Mouse (Mus musculus): ENCODE measurements at regions not wholly inside any gene's neighbourhood (a gene's known extent, or its start where the extent isn't known, plus 50 kb on each side); places are given as distances from the start of the nearest gene placed in this dataset.
"Not testable (repeated sequence)": the region's sequence is repeated elsewhere in the genome, so short reads cannot be mapped to it uniquely, and the experiment has no call there.

DNA sequence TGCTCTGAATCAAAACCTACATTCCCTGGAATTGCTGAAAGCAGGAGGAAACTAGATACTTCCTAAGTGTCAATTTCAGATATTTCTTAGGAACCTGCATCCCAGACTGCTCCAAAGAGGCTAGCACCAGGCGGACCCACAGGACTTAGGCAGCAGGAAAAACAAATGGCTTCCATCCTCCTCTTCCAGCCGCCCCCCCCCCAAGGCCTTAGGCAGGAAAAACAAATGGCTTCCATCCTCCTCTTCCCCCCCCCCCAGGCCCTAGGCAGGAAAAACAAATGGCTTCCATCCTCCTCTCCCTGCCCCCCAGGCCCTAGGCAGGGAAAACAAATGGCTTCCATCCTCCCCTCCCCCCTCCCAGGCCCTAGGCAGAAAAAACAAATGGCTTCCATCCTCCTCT, 64.5 kb upstream of the Nap1l2 start:
- ATAC-seq (ENCODE audit: insufficient number of reproducible peaks, insufficient read depth, low FRiP score, low read depth), result no peak
- Histone ChIP-seq H3K27ac (ENCODE audit: low read length) (no peak overlapping the region), H3K9ac (replicated peaks; ENCODE audit: low read depth, low read length) (no peak overlapping the region), H3K4me1 (ENCODE audit: control insufficient read depth, insufficient read depth, low read length) (no peaks in the 10 kb centered on the region), H3K27me3 (ENCODE audit: control insufficient read depth, insufficient read depth, low read length) (no peaks in the 10 kb centered on the region), H3K4me2 (replicated peaks; ENCODE audit: low read depth, low read length) (no peak overlapping the region), H3K36me3 (ENCODE audit: control insufficient read depth, insufficient read depth, low read length) (no peaks in the 10 kb centered on the region), H3K4me3 (ENCODE audit: low read depth, low read length) (no peak overlapping the region), H3K9me3 (ENCODE audit: control insufficient read depth, low read depth, low read length) (no peaks in the 10 kb centered on the region)
- WGBS, result 50% methylated on average over 1 of the region's 2 CpGs

DNA sequence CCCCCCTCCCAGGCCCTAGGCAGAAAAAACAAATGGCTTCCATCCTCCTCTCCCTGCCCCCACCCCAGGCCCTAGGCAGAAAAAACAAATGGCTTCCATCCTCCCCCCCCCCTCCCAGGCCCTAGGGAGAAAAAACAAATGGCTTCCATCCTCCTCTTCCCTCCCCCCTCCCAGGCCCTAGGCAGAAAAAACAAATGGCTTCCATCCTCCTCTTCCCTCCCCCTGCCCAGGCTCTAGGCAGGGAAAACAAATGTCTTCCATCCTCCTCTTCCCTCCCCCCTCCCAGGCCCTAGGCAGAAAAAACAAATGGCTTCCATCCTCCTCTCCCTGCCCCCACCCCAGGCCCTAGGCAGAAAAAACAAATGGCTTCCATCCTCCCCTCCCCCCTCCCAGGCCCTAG, 65.0 kb upstream of the Nap1l2 start:
- not testable (repeated sequence) for H3K9me3 ChIP-seq (ENCODE audit: control insufficient read depth, low read depth, low read length); H3K4me2 ChIP-seq (replicated peaks; ENCODE audit: low read depth, low read length); H3K4me1 ChIP-seq (ENCODE audit: control insufficient read depth, insufficient read depth, low read length); ATAC-seq (ENCODE audit: insufficient number of reproducible peaks, insufficient read depth, low FRiP score, low read depth); H3K9ac ChIP-seq (replicated peaks; ENCODE audit: low read depth, low read length); H3K4me3 ChIP-seq (ENCODE audit: low read depth, low read length); H3K36me3 ChIP-seq (ENCODE audit: control insufficient read depth, insufficient read depth, low read length); H3K27ac ChIP-seq (ENCODE audit: low read length); H3K27me3 ChIP-seq (ENCODE audit: control insufficient read depth, insufficient read depth, low read length)

DNA sequence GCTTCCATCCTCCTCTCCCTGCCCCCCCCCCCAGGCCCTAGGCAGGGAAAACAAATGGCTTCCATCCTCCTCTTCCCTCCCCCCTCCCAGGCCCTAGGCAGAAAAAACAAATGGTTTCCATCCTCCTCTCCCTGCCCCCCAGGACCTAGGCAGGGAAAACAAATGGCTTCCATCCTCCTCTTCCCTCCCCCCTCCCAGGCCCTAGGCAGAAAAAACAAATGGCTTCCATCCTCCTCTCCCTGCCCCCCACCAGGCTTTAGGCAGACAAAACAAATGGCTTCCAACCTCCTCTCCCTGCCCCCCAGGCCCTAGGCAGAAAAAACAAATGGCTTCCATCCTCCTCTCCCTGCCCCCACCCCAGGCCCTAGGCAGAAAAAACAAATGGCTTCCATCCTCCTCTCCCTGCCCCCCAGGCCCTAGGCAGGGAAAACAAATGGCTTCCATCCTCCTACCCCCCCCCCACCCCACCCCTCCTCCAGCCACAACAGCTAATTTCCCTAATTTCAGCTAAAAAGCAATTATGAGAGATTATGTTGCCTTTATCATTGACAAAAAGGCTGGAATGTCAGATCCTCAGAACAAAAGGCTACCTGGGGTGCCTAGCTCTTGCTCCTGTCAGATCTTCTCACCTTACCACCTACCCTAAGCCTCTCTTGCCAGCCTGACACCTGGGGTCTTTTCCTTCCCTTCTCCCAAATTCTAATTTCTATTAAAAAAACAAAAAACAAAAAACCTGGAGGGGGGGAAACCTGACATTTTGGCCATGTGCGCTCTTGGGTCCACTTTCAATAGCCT, 65.8 kb upstream of the Nap1l2 start:
- H3K27ac ChIP-seq (ENCODE audit: low read length), result peak overlapping the region; percentile 10; the same call in 1 of the 2 replicates
- not testable (repeated sequence) for H3K9ac ChIP-seq (replicated peaks; ENCODE audit: low read depth, low read length); H3K9me3 ChIP-seq (ENCODE audit: control insufficient read depth, low read depth, low read length); H3K27me3 ChIP-seq (ENCODE audit: control insufficient read depth, insufficient read depth, low read length); H3K36me3 ChIP-seq (ENCODE audit: control insufficient read depth, insufficient read depth, low read length); H3K4me3 ChIP-seq (ENCODE audit: low read depth, low read length); H3K4me1 ChIP-seq (ENCODE audit: control insufficient read depth, insufficient read depth, low read length); H3K4me2 ChIP-seq (replicated peaks; ENCODE audit: low read depth, low read length); ATAC-seq (ENCODE audit: insufficient number of reproducible peaks, insufficient read depth, low FRiP score, low read depth)
- 65% methylated on average over 1 of the region's 1 CpGs for WGBS

DNA sequence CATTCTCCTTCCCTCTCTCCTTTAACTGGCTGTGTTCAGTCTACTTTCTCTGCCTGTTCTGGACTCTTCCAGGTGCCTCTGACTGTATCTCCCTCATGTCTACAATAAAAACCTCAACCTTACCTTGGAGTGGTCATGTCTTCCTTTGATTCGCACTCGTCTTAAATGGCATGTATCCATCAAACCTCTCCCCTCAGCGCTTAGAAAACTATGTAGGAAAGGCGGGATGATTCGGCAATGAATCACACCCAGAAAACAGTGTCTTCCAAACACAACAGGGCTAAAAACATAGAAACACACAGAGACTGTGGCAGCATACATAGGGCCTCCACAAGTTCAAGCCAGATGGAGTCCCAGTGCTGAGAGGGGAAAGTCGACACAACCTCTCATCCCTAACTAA, 66.4 kb upstream of the Nap1l2 start:
- Histone ChIP-seq H3K36me3 (ENCODE audit: control insufficient read depth, insufficient read depth, low read length) (no peaks in the 10 kb centered on the region), H3K27me3 (ENCODE audit: control insufficient read depth, insufficient read depth, low read length) (no peaks in the 10 kb centered on the region), H3K27ac (ENCODE audit: low read length) (no peak overlapping the region), H3K9ac (replicated peaks; ENCODE audit: low read depth, low read length) (no peak overlapping the region), H3K4me3 (ENCODE audit: low read depth, low read length) (no peak overlapping the region), H3K4me2 (replicated peaks; ENCODE audit: low read depth, low read length) (no peak overlapping the region), H3K4me1 (ENCODE audit: control insufficient read depth, insufficient read depth, low read length) (no peaks in the 10 kb centered on the region), H3K9me3 (ENCODE audit: control insufficient read depth, low read depth, low read length) (no peaks in the 10 kb centered on the region)
- WGBS, result 89% methylated on average over 6 of the region's 6 CpGs
- no peak for ATAC-seq (ENCODE audit: insufficient number of reproducible peaks, insufficient read depth, low FRiP score, low read depth)

DNA sequence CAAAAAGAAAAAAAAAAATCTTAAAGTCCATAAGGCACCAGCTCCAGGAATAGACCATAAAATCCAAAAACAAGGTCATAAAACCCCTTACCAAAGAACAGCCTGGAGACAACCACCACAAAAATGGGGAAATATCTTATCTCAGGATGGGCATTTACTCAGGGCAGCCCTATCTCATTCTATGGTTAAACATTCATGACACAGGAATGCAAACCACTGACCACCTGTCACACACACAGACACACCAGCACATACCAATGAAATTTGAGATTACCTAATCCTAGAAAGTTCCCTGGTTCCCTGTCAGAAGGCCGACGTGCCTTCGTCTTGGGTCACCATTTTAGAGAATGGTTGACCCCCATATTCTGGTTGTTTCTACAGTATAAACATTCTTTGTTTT, 66.3 kb upstream of the Cdx4 start:
- no peaks in the 10 kb centered on the region for H3K27me3 ChIP-seq (ENCODE audit: control insufficient read depth, insufficient read depth, low read length)
- no peak overlapping the region for H3K4me2 ChIP-seq (replicated peaks; ENCODE audit: low read depth, low read length)
- no peak for ATAC-seq (ENCODE audit: insufficient number of reproducible peaks, insufficient read depth, low FRiP score, low read depth)
- H3K27ac ChIP-seq (ENCODE audit: low read length), result no peak overlapping the region
- 54% methylated on average over 3 of the region's 3 CpGs for WGBS
- H3K4me3 ChIP-seq (ENCODE audit: low read depth, low read length), result no peak overlapping the region
- no peak overlapping the region for H3K9ac ChIP-seq (replicated peaks; ENCODE audit: low read depth, low read length)
- no peaks in the 10 kb centered on the region for H3K4me1 ChIP-seq (ENCODE audit: control insufficient read depth, insufficient read depth, low read length)
- no peaks in the 10 kb centered on the region for H3K9me3 ChIP-seq (ENCODE audit: control insufficient read depth, low read depth, low read length)
- H3K36me3 ChIP-seq (ENCODE audit: control insufficient read depth, insufficient read depth, low read length), result no peaks in the 10 kb centered on the region

DNA sequence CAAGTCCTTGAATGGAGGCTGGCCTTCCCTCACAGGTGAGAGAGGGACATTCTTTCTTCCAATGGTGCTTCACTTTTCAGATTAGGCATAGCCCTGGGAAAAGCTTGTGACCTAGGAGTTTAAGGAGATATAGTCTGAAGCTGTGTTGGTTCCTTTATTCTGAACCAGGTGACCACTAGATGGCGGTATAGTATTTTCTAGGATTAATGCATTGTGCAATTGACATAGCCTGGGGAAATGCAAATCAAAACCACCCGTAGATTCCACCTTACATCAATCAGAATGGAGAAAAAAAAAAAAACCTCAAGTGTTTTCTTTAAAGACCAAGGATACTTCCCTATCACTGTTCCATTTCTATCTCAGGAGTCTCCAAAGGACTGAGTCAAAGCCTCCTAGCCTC, 61.3 kb upstream of the Cdx4 start:
- H3K27me3 ChIP-seq (ENCODE audit: control insufficient read depth, insufficient read depth, low read length), result peaks cover 2% of the 10 kb centered on the region; the same call in 1 of the 2 replicates
- no peaks in the 10 kb centered on the region for H3K36me3 ChIP-seq (ENCODE audit: control insufficient read depth, insufficient read depth, low read length)
- no peak overlapping the region for H3K4me2 ChIP-seq (replicated peaks; ENCODE audit: low read depth, low read length)
- H3K9ac ChIP-seq (replicated peaks; ENCODE audit: low read depth, low read length), result no peak overlapping the region
- no peak overlapping the region for H3K4me3 ChIP-seq (ENCODE audit: low read depth, low read length)
- WGBS, result 7% methylated on average over 2 of the region's 2 CpGs
- no peak overlapping the region for H3K27ac ChIP-seq (ENCODE audit: low read length)
- no peaks in the 10 kb centered on the region for H3K4me1 ChIP-seq (ENCODE audit: control insufficient read depth, insufficient read depth, low read length)
- no peak for ATAC-seq (ENCODE audit: insufficient number of reproducible peaks, insufficient read depth, low FRiP score, low read depth)
- H3K9me3 ChIP-seq (ENCODE audit: control insufficient read depth, low read depth, low read length), result no peaks in the 10 kb centered on the region
